Mouse (Mus musculus) lung, postnatal 0 days (tissue): ENCODE results near the gene Tldc1. TPM values are rescaled to one million over a fixed set of nuclear protein-coding genes. Genes with fewer than 3 reads are reported as not detected.

Experiments used
- ATAC-seq: fragments of 200-750 bp; cut with Nextera tagmentation; 2 replicates; pipeline ENCODE4 v1.8.0; 2017; ENCODE audit warnings: moderate library complexity
- DNase-seq: peaks from one replicate; pipeline ENCODE4 v3.0.0-alpha.2; 2016; ENCODE audit warnings: low spot score
- H3K27ac ChIP-seq: fragments of 300-500 bp; sonication (generic); 2 replicates; pipeline ENCODE4 v1.5.1; 2014; ENCODE audit warnings: antibody characterized with exemption, mild to moderate bottlenecking, low read length, mixed read lengths
- H3K27me3 ChIP-seq: fragments of 300-500 bp; sonication (generic); replicated peaks from 2 replicates; pipeline ENCODE4 v1.6.1; 2014; ENCODE audit warnings: low read length, mixed read lengths; ENCODE audit not compliant: insufficient read depth
- H3K36me3 ChIP-seq: fragments of 300-500 bp; sonication (generic); 2 replicates; pipeline ENCODE4 v1.6.1; 2014; ENCODE audit warnings: low read length, mixed read lengths; ENCODE audit not compliant: insufficient read depth
- H3K4me1 ChIP-seq: fragments of 300-500 bp; sonication (generic); 2 replicates; pipeline ENCODE4 v1.6.1; 2014; ENCODE audit warnings: antibody characterized with exemption, low read depth, low read length, mixed read lengths; ENCODE audit not compliant: insufficient read depth
- H3K4me2 ChIP-seq: fragments of 300-500 bp; sonication (generic); replicated peaks from 2 replicates; pipeline ENCODE4 v1.6.1; 2014; ENCODE audit warnings: low read depth, mild to moderate bottlenecking, low read length, moderate library complexity, mixed read lengths
- H3K4me3 ChIP-seq: fragments of 300-500 bp; sonication (generic); 2 replicates; pipeline ENCODE4 v1.5.1; 2014; ENCODE audit warnings: low read depth, low read length
- H3K9ac ChIP-seq: fragments of 300-500 bp; sonication (generic); replicated peaks from 2 replicates; pipeline ENCODE4 v1.6.1; 2014; ENCODE audit warnings: low read depth, mild to moderate bottlenecking
- H3K9me3 ChIP-seq: fragments of 300-500 bp; sonication (generic); 2 replicates; pipeline ENCODE4 v1.6.1; 2016; ENCODE audit warnings: low read length, mixed read lengths
- CTCF ChIP-seq: IDR thresholded peaks from 2 replicates; pipeline ENCODE4 v1.5.1; 2016; ENCODE audit warnings: antibody characterized with exemption, mild to moderate bottlenecking
- EP300 ChIP-seq: IDR thresholded peaks from 2 replicates; pipeline ENCODE4 v1.6.1; 2016; ENCODE audit warnings: antibody characterized with exemption, mild to moderate bottlenecking, control low read depth
- WGBS: fragments of 180-500 bp; shearing (Covaris S2); extraction: QIAGEN DNeasy Blood & Tissue Kit; methylation state at CpG from one replicate; pipeline ENCODE4 v1.1.7; 2014; 5-methylcytosine and 5-hydroxymethylcytosine counted together
- polyA plus RNA-seq: library from polyadenylated mRNA; unstranded; fragments of >200 nt; fragmentation: Nextera tagmentation; extraction: Ambion mirVana; gene quantifications from 2 replicates; pipeline ENCODE4 v1.2.1, GENCODE M21; 2015

Tldc1 gene
- polyA plus RNA-seq, 1 experiment from 2014 or later: 7.9 TPM

DNA sequence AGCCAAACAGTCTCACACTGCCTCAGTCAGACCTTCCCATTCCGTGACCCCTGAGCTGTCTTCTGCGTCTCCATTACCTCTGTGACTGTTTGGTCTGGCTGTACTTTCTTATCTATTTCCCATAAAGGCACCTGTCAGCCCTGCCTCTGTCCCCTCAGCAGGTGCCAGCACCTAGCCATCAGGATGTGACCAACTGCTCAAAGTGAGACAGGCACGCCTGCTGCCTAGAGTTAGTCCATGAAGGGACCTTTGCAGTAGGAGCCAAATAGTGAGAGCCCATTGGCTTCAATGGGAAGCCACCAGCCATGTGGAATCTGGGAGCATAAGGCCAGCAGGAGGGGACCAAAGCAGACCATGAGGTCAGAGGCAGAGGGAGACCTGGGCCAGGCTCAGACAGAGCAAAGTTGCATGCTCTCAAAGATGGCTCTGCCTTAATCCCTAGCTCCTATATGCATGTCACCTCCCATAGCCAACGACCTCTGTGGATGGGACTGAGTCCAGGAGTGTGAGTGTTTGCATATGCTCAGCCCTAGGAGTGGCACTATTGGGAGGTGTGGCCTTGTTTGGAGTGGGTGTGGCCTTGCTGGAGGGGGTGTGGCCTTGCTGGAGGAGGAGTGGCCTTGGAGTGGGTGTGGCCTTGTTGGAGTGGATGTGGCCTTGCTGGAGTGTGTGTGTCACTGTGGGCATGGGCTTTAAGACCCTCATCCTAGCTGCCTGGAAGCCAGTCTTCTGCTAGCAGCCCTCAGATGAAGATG is 3.0 kb upstream of the Tldc1 start:
- H3K4me2 ChIP-seq: no peak overlapping the region
- no peak overlapping the region for H3K9ac ChIP-seq
- H3K4me1 ChIP-seq: peaks cover 7% of the 10 kb centered on the region; the same call in 1 of the 2 replicates
- WGBS: 30% methylated on average over 4 of the region's 4 CpGs
- no peaks in the 10 kb centered on the region for H3K9me3 ChIP-seq
- DNase-seq (peak; percentile 70), ATAC-seq (peak; percentile 11)
- H3K27me3 ChIP-seq: no peaks in the 10 kb centered on the region
- no peaks in the 10 kb centered on the region for H3K36me3 ChIP-seq
- H3K4me3 ChIP-seq: no peak overlapping the region
- no peak for TF ChIP-seq CTCF
- no peak for TF ChIP-seq EP300
- no peak overlapping the region for H3K27ac ChIP-seq

DNA sequence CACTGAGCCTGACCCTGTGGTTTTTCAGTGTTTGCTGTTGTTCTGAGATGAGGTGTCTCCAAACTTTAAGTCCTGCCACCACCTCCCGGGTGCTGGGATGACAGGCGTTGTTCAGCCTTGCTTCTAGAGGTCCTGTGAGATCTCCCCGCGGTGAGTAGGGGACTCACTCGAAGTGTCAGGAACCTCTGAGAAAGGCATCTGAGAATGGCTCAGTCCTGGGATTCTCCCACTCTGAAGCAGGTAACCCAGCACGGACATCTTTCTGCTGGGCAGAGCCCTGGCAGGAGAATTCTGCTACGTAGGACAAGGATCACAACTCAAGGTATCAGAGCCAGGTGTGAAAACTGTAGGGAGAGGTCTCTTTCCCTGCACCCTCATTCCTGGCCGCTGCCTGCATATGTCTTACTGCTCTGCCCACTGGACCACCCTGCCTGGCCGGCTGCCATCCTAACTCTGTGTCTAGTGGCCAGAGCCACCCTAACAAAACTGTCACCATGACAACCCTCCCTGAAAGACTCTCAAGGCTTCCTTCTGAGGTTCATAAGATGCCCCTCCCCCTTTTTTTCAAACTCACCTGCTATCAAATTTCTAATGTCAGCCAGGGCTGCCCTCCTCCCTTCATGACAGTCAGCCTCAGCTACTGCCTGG is 2.3 kb upstream of the Tldc1 start:
- DNase-seq: peak; percentile 35
- Histone ChIP-seq H3K4me1 (peaks cover 7% of the 10 kb centered on the region; the same call in 1 of the 2 replicates), H3K36me3 (no peaks in the 10 kb centered on the region), H3K9ac (no peak overlapping the region), H3K27me3 (no peaks in the 10 kb centered on the region), H3K4me2 (no peak overlapping the region), H3K4me3 (no peak overlapping the region), H3K9me3 (no peaks in the 10 kb centered on the region), H3K27ac (no peak overlapping the region)
- 71% methylated on average over 9 of the region's 9 CpGs for WGBS
- TF ChIP-seq EP300 (no peak), CTCF (no peak)
- ATAC-seq: no peak

DNA sequence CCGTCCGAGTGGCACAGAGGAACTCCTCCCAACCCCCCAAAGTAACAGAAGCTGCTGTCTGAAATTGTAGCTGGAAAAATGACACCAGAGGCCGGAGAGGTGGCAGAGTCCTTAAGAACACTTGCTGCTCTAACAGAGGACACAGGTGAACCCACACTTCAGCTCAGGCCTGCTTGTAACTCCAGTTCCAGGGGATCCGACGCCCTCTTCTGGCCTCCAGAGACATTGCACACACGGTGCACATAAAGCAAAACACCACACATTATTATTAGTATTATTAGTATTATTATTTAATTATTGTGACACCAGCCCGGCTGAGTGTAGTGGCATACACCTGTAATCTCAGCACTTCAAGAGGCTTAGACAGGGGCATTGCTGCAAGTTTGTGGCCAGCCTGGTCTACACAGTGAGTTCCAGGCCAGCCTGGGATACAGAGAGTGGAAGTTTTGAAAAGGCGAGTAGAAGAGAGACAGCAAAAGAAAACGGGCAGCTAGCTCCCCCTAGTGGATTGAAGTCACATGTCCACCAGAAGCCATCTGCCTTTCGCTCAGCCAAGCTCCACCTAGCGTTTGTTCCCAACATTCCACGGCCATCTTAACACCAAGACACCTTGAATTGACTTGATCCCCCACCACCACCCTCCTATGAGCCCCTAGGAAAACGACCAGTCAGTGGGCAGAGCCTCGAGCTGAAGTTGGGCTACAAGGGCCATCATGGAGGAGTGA is 959 bp upstream of the Tldc1 start:
- Histone ChIP-seq H3K9me3 (no peaks in the 10 kb centered on the region), H3K27ac (no peak overlapping the region), H3K27me3 (no peaks in the 10 kb centered on the region), H3K36me3 (no peaks in the 10 kb centered on the region), H3K9ac (no peak overlapping the region), H3K4me1 (peaks cover 7% of the 10 kb centered on the region; the same call in 1 of the 2 replicates), H3K4me2 (no peak overlapping the region), H3K4me3 (no peak overlapping the region)
- DNase-seq (peak; percentile 95), ATAC-seq (peak; percentile 21)
- 21% methylated on average over 14 of the region's 14 CpGs for WGBS
- TF ChIP-seq CTCF: peak; percentile 98
- no peak for TF ChIP-seq EP300

DNA sequence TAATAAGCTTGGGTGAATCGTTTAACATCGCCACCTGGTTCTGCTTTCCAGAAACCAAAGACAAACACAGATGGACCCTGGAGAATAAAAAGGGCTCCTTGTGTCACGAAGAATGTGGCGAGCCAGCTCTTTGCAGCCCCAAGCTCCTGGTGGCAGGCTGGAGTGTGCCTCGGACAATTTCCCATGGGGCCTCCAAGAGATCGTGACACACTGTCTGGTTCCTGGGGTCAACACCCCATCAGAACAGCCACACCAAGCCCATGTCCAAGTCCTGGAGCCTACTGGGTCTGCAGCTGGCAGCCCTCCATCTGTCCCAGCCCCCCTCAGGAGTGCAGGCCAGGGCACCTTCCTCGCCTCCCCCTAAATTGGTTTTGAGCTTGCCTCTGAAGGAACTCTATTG is 451 bp downstream of the Tldc1 start:
- Histone ChIP-seq H3K4me1 (peaks cover 7% of the 10 kb centered on the region; the same call in 1 of the 2 replicates), H3K36me3 (no peaks in the 10 kb centered on the region), H3K27me3 (no peaks in the 10 kb centered on the region), H3K9me3 (no peaks in the 10 kb centered on the region), H3K4me3 (peak overlapping the region; percentile 47), H3K27ac (peak overlapping the region; percentile 85), H3K4me2 (peak overlapping the region; percentile 70), H3K9ac (peak overlapping the region; percentile 48)
- DNase-seq: no peak
- 20% methylated on average over 7 of the region's 7 CpGs for WGBS
- TF ChIP-seq CTCF (peak; percentile 4; the same call in 1 of the 2 replicates), EP300 (no peak)
- peak; percentile 15 for ATAC-seq

DNA sequence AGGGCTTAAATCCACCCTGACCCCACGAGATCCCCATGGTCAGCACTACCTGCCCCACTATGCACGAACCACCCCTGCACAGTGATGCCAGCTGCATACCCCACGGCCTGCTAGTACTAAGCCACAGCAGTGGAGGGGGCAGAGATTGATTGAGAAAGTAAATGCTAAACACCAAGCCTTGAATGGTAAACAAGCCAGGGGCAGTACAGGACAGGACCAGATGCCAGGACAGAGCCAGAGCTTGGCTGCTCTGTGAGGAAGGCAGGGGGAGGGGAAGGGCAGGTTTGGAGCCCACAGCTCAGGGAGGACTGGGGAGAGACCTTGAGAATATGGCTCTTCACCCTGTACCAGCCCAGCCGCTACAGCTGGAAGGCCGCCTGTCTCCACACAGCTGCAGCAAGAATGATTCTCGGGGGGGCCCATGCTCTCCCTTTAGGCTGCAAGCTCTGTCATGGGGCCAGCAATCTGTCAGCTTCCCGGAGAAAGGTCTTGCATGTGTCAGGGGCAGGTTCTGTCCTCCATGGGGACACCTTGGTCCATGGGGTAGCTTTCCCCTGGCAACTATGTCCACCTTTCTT is 1.5 kb downstream of the Tldc1 start:
- no peaks in the 10 kb centered on the region for H3K36me3 ChIP-seq
- no peaks in the 10 kb centered on the region for H3K27me3 ChIP-seq
- no peak for DNase-seq
- H3K4me3 ChIP-seq: no peak overlapping the region
- no peak for TF ChIP-seq CTCF
- no peaks in the 10 kb centered on the region for H3K9me3 ChIP-seq
- no peak overlapping the region for H3K9ac ChIP-seq
- ATAC-seq: no peak
- peaks cover 7% of the 10 kb centered on the region; the same call in 1 of the 2 replicates for H3K4me1 ChIP-seq
- no peak overlapping the region for H3K4me2 ChIP-seq
- H3K27ac ChIP-seq: no peak overlapping the region
- 76% methylated on average over 7 of the region's 7 CpGs for WGBS
